Mouse (Mus musculus) embryonic facial prominence, embryonic 10.5 days (tissue): ENCODE results near the gene Npepl1. TPM values are rescaled to one million over a fixed set of nuclear protein-coding genes. Genes with fewer than 3 reads are reported as not detected.

Experiments
- DNase-seq: peaks from one replicate; pipeline ENCODE4 v3.0.0-alpha.2; 2017; ENCODE audit warnings: low spot score
- H3K27ac ChIP-seq: fragments of 300-500 bp; sonication (generic); replicated peaks from 2 replicates; pipeline ENCODE4 v1.5.1; 2016; ENCODE audit warnings: mild to moderate bottlenecking
- H3K27me3 ChIP-seq: fragments of 300-500 bp; sonication (generic); replicated peaks from 2 replicates; pipeline ENCODE4 v1.6.1; 2016; ENCODE audit warnings: low read depth, mild to moderate bottlenecking; ENCODE audit not compliant: poor library complexity, severe bottlenecking
- H3K36me3 ChIP-seq: fragments of 300-500 bp; sonication (generic); replicated peaks from 2 replicates; pipeline ENCODE4 v1.6.1; 2016; ENCODE audit warnings: mild to moderate bottlenecking, moderate library complexity
- H3K4me1 ChIP-seq: fragments of 300-500 bp; sonication (generic); 2 replicates; pipeline ENCODE4 v1.6.1; 2016
- H3K4me3 ChIP-seq: fragments of 300-500 bp; sonication (generic); 2 replicates; pipeline ENCODE4 v1.5.1; 2016; ENCODE audit warnings: mild to moderate bottlenecking, moderate library complexity
- H3K9me3 ChIP-seq: fragments of 300-500 bp; sonication (generic); 2 replicates; pipeline ENCODE4 v1.6.1; 2016; ENCODE audit warnings: mild to moderate bottlenecking
- WGBS: fragments of 180-500 bp; shearing (Covaris S2); methylation state at CpG from one replicate; pipeline ENCODE4 v1.1.7; 2016; 5-methylcytosine and 5-hydroxymethylcytosine counted together
- polyA plus RNA-seq: library from polyadenylated mRNA; unstranded; fragments of >200 nt; fragmentation: Nextera tagmentation; extraction: Ambion mirVana; gene quantifications from 2 replicates; pipeline ENCODE4 v1.2.1, GENCODE M21; 2016

Gene Npepl1
- polyA plus RNA-seq: 38.4 and 40.5 TPM in 2 replicates

- no peaks in the 10 kb centered on the region for H3K9me3 ChIP-seq
- DNase-seq: peak; percentile 74
These were observed at the start of gene Npepl1 for GRCm38 (mm10) chr2:174109991-174110782. Gene Npepl1 (plus strand): TSS chr2:174110349.

GRCm38 (mm10) chr2:174061219-174061618, 48.9 kb upstream of the Npepl1 start:
- Histone ChIP-seq H3K4me1 (0 out of 2 replicates have a peak, but pooled peaks cover 3% of the 10 kb centered on the region), H3K36me3 (no peaks in the 10 kb centered on the region), H3K27ac (no peak overlapping the region), H3K27me3 (no peaks in the 10 kb centered on the region), H3K4me3 (no peak overlapping the region), H3K9me3 (no peaks in the 10 kb centered on the region)
- 43% methylated on average over 2 of the region's 2 CpGs for WGBS
- DNase-seq: peak; percentile 6

More at GRCm38 (mm10) chr2:174109991-174110782, at the start of gene Npepl1:
- 2% methylated on average over 90 of the region's 90 CpGs for WGBS
- H3K27ac ChIP-seq: peak within 1 kb of the TSS; percentile 95
- H3K36me3 ChIP-seq: peaks cover 19% of the 10 kb centered on the region
- no peaks in the 10 kb centered on the region for H3K27me3 ChIP-seq
- peaks cover 34% of the 10 kb centered on the region for H3K4me1 ChIP-seq
- peak within 1 kb of the TSS; percentile 72 for H3K4me3 ChIP-seq

GRCm38 (mm10) chr2:174063074-174063473, 47.1 kb upstream of the Npepl1 start:
- H3K9me3 ChIP-seq: no peaks in the 10 kb centered on the region
- H3K4me1 ChIP-seq: 0 out of 2 replicates have a peak, but pooled peaks cover 3% of the 10 kb centered on the region
- H3K36me3 ChIP-seq: no peaks in the 10 kb centered on the region
- no peak overlapping the region for H3K4me3 ChIP-seq
- peak overlapping the region; percentile 30; the same call in 1 of the 2 replicates for H3K27ac ChIP-seq
- no peak for DNase-seq
- WGBS: 85% methylated on average over 6 of the region's 6 CpGs
- H3K27me3 ChIP-seq: no peaks in the 10 kb centered on the region

GRCm38 (mm10) chr2:174063527-174064211, 46.5 kb upstream of the Npepl1 start:
- no peaks in the 10 kb centered on the region for H3K9me3 ChIP-seq
- DNase-seq: no peak
- 0 out of 2 replicates have a peak, but pooled peaks cover 3% of the 10 kb centered on the region for H3K4me1 ChIP-seq
- no peak overlapping the region for H3K4me3 ChIP-seq
- WGBS: 74% methylated on average over 9 of the region's 9 CpGs
- H3K36me3 ChIP-seq: no peaks in the 10 kb centered on the region
- no peaks in the 10 kb centered on the region for H3K27me3 ChIP-seq
- 0 out of 2 replicates have a peak overlapping the region, but pooled peaks have one; percentile 30 for H3K27ac ChIP-seq

GRCm38 (mm10) chr2:174067793-174068419, 42.2 kb upstream of the Npepl1 start:
- Histone ChIP-seq H3K4me3 (no peak overlapping the region), H3K9me3 (no peaks in the 10 kb centered on the region), H3K27me3 (no peaks in the 10 kb centered on the region), H3K4me1 (peaks cover 9% of the 10 kb centered on the region; the same call in 1 of the 2 replicates), H3K27ac (no peak overlapping the region), H3K36me3 (no peaks in the 10 kb centered on the region)
- no peak for DNase-seq
- WGBS: 80% methylated on average over 6 of the region's 6 CpGs

- Histone ChIP-seq H3K4me1 (peaks cover 20% of the 10 kb centered on the region), H3K27ac (no peak overlapping the region), H3K9me3 (no peaks in the 10 kb centered on the region), H3K4me3 (no peak overlapping the region), H3K36me3 (no peaks in the 10 kb centered on the region), H3K27me3 (no peaks in the 10 kb centered on the region)
- 54% methylated on average over 3 of the region's 3 CpGs for WGBS
- no peak for DNase-seq
These were observed 40.6 kb upstream of the Npepl1 start for GRCm38 (mm10) chr2:174069532-174070049.

- H3K27ac ChIP-seq: no peak overlapping the region
- H3K4me1 ChIP-seq: peaks cover 34% of the 10 kb centered on the region
- WGBS: 92% methylated on average over 5 of the region's 5 CpGs
- DNase-seq: no peak
- no peak overlapping the region for H3K4me3 ChIP-seq
- H3K27me3 ChIP-seq: no peaks in the 10 kb centered on the region
- H3K36me3 ChIP-seq: no peaks in the 10 kb centered on the region
- no peaks in the 10 kb centered on the region for H3K9me3 ChIP-seq
These were observed 38.7 kb upstream of the Npepl1 start for GRCm38 (mm10) chr2:174071406-174071805.

GRCm38 (mm10) chr2:174073156-174073790, 36.9 kb upstream of the Npepl1 start:
- WGBS: 74% methylated on average over 5 of the region's 5 CpGs
- Histone ChIP-seq H3K27me3 (no peaks in the 10 kb centered on the region), H3K4me3 (no peak overlapping the region), H3K36me3 (no peaks in the 10 kb centered on the region), H3K9me3 (no peaks in the 10 kb centered on the region), H3K4me1 (peaks cover 49% of the 10 kb centered on the region), H3K27ac (no peak overlapping the region)
- no peak for DNase-seq

- under 1% methylated on average over 13 of the region's 13 CpGs for WGBS
- Histone ChIP-seq H3K4me3 (peak overlapping the region; percentile 88), H3K27ac (peak overlapping the region; percentile 88), H3K4me1 (peaks cover 51% of the 10 kb centered on the region), H3K9me3 (no peaks in the 10 kb centered on the region), H3K36me3 (no peaks in the 10 kb centered on the region), H3K27me3 (no peaks in the 10 kb centered on the region)
- DNase-seq: peak; percentile 81
These were observed 35.5 kb upstream of the Npepl1 start for GRCm38 (mm10) chr2:174074621-174075020.

- DNase-seq: no peak
- H3K27ac ChIP-seq: peak overlapping the region; percentile 88
- H3K4me3 ChIP-seq: peak overlapping the region; percentile 88
- no peaks in the 10 kb centered on the region for H3K27me3 ChIP-seq
- no peaks in the 10 kb centered on the region for H3K9me3 ChIP-seq
- peaks cover 51% of the 10 kb centered on the region for H3K4me1 ChIP-seq
- under 1% methylated on average over 22 of the region's 22 CpGs for WGBS
- H3K36me3 ChIP-seq: no peaks in the 10 kb centered on the region
These were observed 35.0 kb upstream of the Npepl1 start for GRCm38 (mm10) chr2:174075072-174075570.

GRCm38 (mm10) chr2:174075673-174076432, 34.3 kb upstream of the Npepl1 start, which contains the start of gene Stx16:
Gene Stx16 (plus strand): TSS chr2:174076308.
- under 1% methylated on average over 32 of the region's 32 CpGs for WGBS
- Histone ChIP-seq H3K4me3 (peak within 1 kb of the TSS; percentile 88), H3K36me3 (no peaks in the 10 kb centered on the region), H3K27me3 (no peaks in the 10 kb centered on the region), H3K4me1 (peaks cover 58% of the 10 kb centered on the region), H3K9me3 (no peaks in the 10 kb centered on the region), H3K27ac (peak within 1 kb of the TSS; percentile 88)
- peak; percentile 95 for DNase-seq
